Mouse (Mus musculus): Measurements from ENCODE around the gene Actr5.

Actr5 gene

DNA sequence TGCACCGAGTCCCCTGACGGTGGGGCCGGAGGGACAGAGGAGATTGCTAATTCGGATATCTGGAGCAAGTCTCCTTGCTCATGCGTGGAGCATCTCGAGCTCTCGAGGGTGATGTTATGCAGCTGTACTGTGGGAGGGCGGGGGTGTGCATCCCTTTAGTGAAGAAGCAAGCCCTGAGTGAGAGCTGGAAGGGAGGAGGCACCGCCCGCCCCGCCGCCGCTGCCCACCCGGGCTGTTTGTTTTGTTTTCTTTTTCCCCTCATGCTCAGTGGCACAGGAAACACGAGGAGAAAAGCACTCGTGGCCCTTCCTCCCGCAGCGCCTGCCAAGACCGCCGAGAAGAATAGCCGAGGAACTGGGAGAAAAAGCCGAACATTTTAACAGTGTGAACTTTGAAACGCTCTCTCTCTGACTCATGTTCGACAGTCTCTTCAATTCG, 63.1 kb downstream of the Actr5 start:
- peak; percentile 83 for DNase-seq (ENCODE audit: low spot score)
